Mouse (Mus musculus) left cerebral cortex, postnatal 4 days (tissue): ENCODE measurements around the gene Fcgr1. TPM values are rescaled to one million over a fixed set of nuclear protein-coding genes. Genes with fewer than 3 reads are reported as not detected.
"Not testable (repeated sequence)": the region's sequence is repeated elsewhere in the genome, so short reads cannot be mapped to it uniquely, and the experiment has no call there.

ENCODE experiments used
- DNase-seq: peaks from one replicate; pipeline ENCODE4 v3.0.0-alpha.2; 2022
- intact Hi-C: fragments of 180-260 bp; cut with DNase I; formaldehyde crosslinking; loops from one replicate; pipeline ENCODE4 v1.15.1; 2025
- total RNA-seq, 2 experiments: library from RNA; stranded (reverse); gene quantifications; 2 replicates each; pipeline ENCODE4 v1.2.3; 2021

Gene Fcgr1
- total RNA-seq, 2 experiments from 2014 or later = 0.52 to 1.2 TPM

DNA sequence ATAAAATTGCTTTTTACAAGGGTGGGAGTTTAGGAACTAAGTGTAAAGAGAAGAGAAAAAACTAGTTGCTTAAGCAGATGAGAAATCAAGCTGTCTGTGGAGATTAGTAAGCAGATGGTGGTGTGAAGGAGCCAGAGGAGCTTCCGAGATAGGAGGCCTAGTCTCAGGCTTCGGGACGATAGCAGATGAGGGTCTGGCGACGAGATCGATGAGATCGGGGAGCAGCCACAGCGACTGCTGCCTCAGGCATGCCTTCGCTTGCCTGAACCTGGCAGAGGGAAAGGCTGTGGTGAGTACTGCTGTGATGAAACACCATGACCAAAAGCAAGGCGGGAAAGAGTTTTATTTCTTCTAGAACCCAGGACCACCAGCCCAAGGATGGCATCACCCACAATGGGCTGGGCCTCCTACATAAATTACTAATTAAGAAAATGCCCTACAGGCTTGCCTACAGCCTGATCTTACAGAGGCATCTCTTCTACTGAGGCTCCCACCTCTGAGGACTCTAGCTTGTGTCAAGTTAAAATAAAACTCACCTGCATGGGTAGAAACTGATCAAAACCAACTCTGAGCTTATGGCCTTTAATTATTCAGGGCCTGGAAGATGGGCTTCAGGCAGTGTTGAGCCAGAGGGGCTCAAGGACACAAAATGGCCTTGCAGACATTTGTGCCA lies 39.0 kb downstream of the Fcgr1 start:
- intact Hi-C loops = no loop called here
- DNase-seq = peak; percentile 55

DNA sequence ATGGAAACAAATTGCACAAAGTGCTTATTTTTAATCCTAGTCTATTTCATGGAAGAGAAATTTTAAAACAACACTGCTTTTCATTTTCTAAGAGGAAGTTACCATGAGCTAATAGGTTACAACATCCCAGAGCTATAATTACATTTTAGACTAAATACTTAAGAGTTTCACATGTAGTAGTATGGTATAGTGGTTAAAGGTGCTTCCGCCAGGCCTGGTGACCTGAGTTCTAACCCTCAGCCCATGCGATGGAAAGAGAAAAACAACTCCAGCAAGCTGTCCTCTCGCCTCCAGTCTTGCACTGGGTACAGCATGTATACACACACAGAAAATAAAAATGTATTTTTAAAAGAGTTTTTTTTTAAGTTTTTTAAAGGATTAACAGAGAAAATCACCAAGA lies 42.0 kb downstream of the Fcgr1 start:
- DNase-seq = no peak
- intact Hi-C loops = no loop called here

DNA sequence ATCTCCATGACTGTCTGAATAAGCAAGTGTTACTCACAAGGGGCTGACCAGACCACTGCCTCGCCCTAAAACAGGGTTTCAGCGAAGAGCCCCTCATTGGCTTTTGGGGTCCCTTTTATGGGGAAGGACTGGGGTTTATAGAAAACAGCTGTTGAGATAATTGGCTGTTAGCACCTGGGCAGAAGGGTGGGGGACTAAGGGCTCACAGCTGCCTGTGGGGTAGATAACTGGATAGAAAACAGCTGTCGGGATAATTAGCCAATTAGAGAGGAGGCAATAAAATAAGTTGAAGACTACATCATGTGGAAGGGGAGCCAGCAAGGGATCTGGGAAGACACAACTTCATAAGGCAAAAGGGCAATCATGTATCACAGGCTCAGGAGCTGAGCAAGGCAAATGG lies 42.9 kb downstream of the Fcgr1 start:
- intact Hi-C loops = no loop called here
- DNase-seq = no peak

GRCm38 (mm10) chr3:96249034-96249345 lies 44.8 kb downstream of the Fcgr1 start:
- no peak for DNase-seq
- intact Hi-C loops = no loop called here

DNA sequence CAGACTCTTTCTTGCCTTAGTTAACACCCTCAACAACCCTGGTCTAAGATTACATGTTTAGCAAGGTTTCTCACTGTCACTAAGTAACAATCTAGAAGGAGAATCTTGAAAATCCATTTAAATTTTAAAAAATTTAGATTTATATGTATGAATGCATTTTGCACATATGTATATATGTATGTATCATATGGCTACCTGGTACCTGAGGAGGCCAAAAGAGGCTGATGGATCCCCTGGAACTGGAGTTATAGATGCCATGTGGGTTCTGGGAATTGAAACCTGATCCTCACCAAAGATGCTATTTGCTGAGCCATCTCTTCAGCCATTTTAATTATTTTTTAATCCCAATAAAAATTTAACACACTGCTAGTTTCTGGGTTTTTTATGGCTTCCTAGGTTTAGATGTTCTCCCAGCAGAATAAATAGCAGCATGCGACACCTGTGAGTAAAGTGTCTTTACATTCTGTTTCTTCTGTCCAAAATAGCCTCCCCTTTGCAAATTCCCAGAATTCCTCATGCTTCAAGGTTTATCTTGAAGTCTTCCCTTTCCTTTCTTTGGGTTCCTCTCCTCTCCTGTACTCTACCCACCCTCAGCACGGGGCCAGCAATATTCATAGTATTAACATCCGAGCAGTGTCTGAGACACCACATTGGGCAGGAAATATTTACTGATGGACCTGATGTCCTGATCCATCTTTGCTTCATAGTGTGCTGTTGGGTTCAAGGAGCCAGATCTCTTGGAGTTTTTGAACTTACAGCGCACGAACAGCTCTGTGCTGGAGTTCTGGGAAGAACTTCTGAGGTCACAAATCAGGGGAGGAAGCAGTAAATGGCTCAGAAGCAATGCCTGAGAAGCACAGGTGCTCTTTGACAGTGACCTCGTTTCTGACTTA lies 45.4 kb downstream of the Fcgr1 start:
- intact Hi-C loops = no loop called here
- no peak for DNase-seq

DNA sequence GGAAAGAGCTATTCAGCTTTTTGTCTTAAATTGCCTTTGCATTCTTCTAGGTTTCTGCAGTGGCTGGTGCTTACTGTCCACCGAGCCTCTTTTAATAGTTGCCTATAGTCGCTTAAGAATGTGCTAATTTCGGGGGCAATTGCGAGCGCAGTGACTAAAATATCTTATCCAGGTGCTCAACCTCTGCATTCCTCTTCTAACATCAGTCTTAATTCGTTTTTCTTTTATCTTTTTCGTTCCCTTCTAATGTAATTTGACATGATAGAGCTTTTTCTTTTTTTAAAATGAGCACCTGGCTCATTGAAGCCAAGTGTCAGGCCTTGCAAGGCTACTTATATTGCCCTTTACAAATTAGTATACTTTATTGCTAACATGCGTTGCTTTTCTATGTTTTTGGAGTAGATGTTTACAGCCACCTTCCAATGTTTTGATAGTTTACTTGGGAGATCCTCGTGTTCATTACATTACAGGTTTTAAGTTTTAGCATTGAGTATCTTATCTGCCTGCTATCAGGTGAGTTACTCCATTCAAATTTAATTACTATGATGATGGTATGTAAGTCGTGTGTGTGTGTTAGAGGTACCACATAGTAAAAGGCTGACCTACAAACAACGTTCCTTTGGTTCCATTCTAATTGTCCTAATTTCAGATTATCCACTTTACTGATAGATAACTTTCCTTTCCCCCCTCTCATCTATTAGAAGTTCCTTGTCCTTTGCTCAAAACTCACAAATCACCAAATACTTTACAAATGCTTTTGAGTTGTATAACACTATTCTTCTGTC lies 46.2 kb downstream of the Fcgr1 start:
- intact Hi-C loops = no loop called here

GRCm38 (mm10) chr3:96246427-96246856 lies 47.3 kb downstream of the Fcgr1 start, which contains the start of gene Hist2h3c1:
TSS of gene Hist2h3c1 (plus strand) at chr3:96246685.
- intact Hi-C loops, DNase-seq: not testable (repeated sequence)

More for the DNA sequence above, 46.2 kb downstream of the Fcgr1 start:
- no peak for DNase-seq

GRCm38 (mm10) chr3:96246018-96246417 lies 47.8 kb downstream of the Fcgr1 start:
- DNase-seq, intact Hi-C loops: not testable (repeated sequence)

- intact Hi-C loops = not testable (repeated sequence)
- DNase-seq = peak; percentile 84
Observed at GRCm38 (mm10) chr3:96245003-96245886, 48.5 kb downstream of the Fcgr1 start, which contains the start of gene Hist2h2aa1. TSS of gene Hist2h2aa1 (plus strand) at chr3:96245497.

GRCm38 (mm10) chr3:96243921-96244572 lies 49.7 kb downstream of the Fcgr1 start:
- no peak for DNase-seq
- intact Hi-C loops = no loop called here

DNA sequence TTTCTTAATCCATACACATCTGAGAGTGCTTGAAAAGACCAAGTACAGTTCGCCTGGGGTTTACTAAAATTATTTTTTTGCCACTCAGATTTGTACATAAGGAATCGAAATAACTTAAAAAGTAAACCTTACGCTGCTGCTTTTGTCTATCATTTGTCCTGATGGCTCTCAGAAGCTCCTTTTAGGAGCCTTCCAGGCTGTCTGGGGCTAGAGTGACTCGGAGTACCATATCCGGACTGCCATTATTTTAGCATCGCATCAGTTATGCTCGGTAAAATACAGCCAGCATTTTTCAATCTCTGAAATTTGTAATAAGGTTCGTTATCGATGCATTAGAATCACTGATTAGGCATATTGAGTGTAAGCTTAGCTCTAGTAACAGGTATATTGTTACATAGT lies 53.0 kb downstream of the Fcgr1 start:
- DNase-seq = no peak
- intact Hi-C loops = no loop called here

DNA sequence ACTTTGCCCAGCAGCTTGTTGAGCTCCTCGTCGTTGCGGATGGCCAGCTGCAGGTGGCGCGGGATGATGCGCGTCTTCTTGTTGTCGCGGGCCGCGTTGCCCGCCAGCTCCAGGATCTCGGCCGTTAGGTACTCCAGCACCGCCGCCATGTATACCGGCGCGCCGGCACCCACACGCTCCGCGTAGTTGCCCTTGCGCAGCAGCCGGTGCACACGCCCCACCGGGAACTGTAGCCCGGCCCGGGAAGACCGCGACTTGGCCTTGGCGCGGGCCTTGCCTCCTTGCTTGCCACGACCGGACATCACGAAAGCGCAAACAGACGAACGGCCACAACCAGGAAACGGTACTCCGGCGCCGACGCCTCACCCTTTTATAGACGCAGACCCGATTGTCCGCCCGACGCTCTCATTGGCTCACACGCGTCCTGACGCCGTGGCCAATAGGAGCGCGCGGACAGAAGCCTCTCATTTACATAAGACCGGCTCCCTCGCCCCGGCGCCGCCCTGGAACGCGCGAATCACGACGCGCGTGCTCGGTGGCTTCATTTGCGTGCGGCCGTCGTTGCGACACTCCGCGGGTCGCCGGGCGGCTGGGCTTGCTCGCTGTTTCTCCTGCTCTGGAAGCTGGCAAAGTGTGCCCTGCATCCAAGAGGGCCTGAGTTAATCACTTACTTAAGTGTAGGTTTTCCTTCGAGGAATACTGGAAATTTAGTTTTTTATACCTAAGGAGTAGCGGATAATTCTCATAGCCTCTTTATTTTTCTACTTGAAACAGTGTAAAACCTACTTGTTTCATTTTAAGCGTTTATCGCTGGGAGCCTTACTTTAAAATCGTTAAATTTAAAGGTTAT lies 53.6 kb downstream of the Fcgr1 start, which contains the start of gene Hist2h2aa2:
Gene Hist2h2aa2, minus strand, starts transcription at position 328 of the 850 bp plus-strand sequence.
- intact Hi-C loops = not testable (repeated sequence)

GRCm38 (mm10) chr3:96238954-96239793 lies 54.6 kb downstream of the Fcgr1 start, which contains the start of gene Hist2h3c2:
TSS of gene Hist2h3c2 (minus strand) at chr3:96239127.
- intact Hi-C loops = not testable (repeated sequence)
- DNase-seq = peak; percentile 56

More for the DNA sequence above, 53.6 kb downstream of the Fcgr1 start, which contains the start of gene Hist2h2aa2:
- peak; percentile 93 for DNase-seq

DNA sequence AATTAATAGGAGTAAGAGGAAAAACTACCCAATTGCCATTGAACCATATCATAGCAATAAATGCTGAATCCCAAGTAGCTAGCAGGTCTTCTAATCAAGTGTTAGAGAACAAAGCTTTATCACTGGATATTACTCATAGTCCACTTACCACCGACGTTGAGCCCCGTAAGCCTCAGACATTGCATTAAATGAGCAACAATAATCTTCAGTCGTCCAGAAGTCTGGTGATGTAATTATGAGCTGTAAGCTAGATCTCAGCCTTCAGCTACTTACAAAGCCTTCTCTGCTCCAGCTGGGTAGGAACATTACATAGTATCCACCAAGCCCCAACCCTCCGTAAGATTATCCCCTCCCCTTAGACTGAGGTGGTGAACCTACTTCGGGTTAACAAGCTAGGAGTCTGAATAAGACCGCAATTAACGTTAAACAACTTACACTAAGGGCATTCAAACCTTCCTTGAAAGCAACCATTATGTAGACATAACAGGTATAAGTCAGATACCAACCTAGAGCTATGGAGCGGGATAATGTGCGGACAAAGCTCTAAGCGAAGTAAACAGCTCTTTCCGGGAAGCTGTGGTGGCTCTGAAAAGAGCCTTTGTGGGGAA lies 55.8 kb downstream of the Fcgr1 start:
- no peak for DNase-seq
- intact Hi-C loops = no loop called here

DNA sequence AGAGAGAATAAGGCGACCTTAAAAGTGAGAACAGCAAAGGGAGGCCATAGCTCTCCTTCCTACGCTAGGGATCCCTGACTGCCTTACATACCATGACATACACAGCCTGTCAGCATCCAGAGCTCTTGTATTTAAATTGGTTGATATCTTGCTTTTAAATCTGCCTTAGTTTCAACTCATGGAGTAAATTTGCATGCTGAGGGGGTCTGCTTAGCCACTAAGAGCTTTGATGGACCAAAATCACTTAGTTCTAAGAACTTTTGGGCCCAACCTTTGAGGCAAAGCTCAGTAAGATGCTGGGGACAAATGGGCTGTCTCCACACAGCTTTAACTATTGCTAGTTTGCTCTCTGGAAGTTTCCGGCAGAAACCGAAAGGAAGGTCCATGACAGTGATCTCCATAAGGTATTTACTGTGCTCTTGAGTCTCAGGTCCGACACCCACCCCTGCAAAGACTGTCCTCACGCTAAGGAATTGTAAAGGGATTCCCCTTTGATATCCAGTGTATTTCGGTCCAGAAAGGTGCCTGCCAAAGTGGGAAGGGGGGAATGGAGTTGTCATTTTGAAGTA lies 56.4 kb downstream of the Fcgr1 start:
- intact Hi-C loops = no loop called here
- DNase-seq = no peak

GRCm38 (mm10) chr3:96236834-96237334 lies 56.9 kb downstream of the Fcgr1 start:
- DNase-seq = no peak
- intact Hi-C loops = no loop called here
